21 mouse cellular contexts compared by ENCODE assay signal in the genomic region with DNA sequence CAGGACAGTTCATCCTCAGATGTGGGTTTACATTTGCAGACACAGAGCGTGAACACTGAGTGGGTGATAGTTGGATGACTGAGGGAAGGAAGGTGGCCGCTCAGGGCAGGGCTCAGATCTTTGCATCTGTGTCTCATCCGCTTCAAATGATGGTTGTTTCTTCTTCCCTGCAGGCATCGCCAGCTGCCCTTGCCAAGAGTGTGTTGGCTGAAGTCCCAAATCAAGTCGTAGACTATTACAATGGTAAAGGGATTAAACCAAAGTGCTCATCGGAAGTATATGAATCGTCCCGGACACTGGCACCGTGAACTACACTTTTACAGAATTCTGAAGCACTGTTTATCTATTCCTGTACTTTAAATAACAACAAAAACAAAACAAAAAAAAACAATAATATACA. TPM values are rescaled to one million over a fixed set of nuclear protein-coding genes. Genes with fewer than 3 reads are reported as not detected.
DNase-seq lines count a peak whose midpoint lies in the region; ATAC-seq and TF ChIP-seq lines count a peak whose summit lies in the region.
"Had no signal": no experiment of that assay in that cellular context is flagged by ENCODE, and none has a peak within 500 bp of the region (broad histone marks: within the 10 kb centered on the region; RNA-seq: fewer than 3 reads in every experiment).

No protein-coding gene starts in this region.

- H3K4me2 ChIP-seq in hindbrain, postnatal 0 days (ENCODE audit: low read depth, low read length), result no peak overlapping the region
- H3K4me2 ChIP-seq: embryonic facial prominence, embryonic 15.5 days; heart, embryonic 13.5 days; hindbrain, embryonic 12.5 days had no signal

- no peak for ATAC-seq in hindbrain, postnatal 0 days
- ATAC-seq: forebrain, embryonic 16.5 days; intestine, embryonic 16.5 days had no signal

- peak; percentile 11 to 29 for DNase-seq in cerebellum, postnatal 14 days
- DNase-seq in cerebellum, adult 18-20 months, result no peak
- DNase-seq in hindbrain, postnatal 0 days (ENCODE audit: low spot score), result peak; percentile 37
- no peak for DNase-seq in hindbrain, embryonic 10.5 days (ENCODE audit: low spot score)
- peak; percentile 28 for DNase-seq in MN1 (ENCODE audit: low spot score)
- peak; percentile 57 for DNase-seq in brain, embryonic 14.5 days (ENCODE audit: low read depth)
- DNase-seq in kidney, adult 8-10 months, result no peak
- DNase-seq: adrenal gland, adult 8-10 months; adrenal gland, postnatal 36 days; cerebellum, adult 11 months; cerebellum, adult 9-10 months; embryo, embryonic 11 days; gastrocnemius, postnatal 14 days; heart, postnatal 36 days had no signal

- no peaks in the 10 kb centered on the region for H3K27me3 ChIP-seq in hindbrain, postnatal 0 days (ENCODE audit: insufficient read depth, low read length)
- H3K27me3 ChIP-seq in hindbrain, embryonic 10.5 days (ENCODE audit: insufficient read depth, poor library complexity, severe bottlenecking), result no peaks in the 10 kb centered on the region
- H3K27me3 ChIP-seq: embryonic facial prominence, embryonic 15.5 days; heart, embryonic 13.5 days; hindbrain, embryonic 12.5 days had no signal

- TF ChIP-seq POLR2A in brain, embryonic 14.5 days (IDR thresholded peaks at IDR 0.05; ENCODE audit: borderline replicate concordance, extremely low read depth, insufficient read depth, insufficient read length, poor library complexity, severe bottlenecking), result no peak

- H3K9ac ChIP-seq in hindbrain, postnatal 0 days (replicated peaks; ENCODE audit: low read length), result no peak overlapping the region
- H3K9ac ChIP-seq: embryonic facial prominence, embryonic 15.5 days; heart, embryonic 13.5 days; hindbrain, embryonic 12.5 days had no signal

- no peak overlapping the region for H3K27ac ChIP-seq in hindbrain, postnatal 0 days
- H3K27ac ChIP-seq in hindbrain, embryonic 10.5 days, result no peak overlapping the region
- H3K27ac ChIP-seq: embryonic facial prominence, embryonic 15.5 days; forebrain, embryonic 10.5 days; heart, embryonic 13.5 days; hindbrain, embryonic 12.5 days had no signal

- 39% methylated on average over 9 of the region's 9 CpGs for WGBS in hindbrain, postnatal 0 days
- 94% methylated on average over 9 of the region's 9 CpGs for WGBS in hindbrain, embryonic 10.5 days

- no peak for TF ChIP-seq CTCF in hindbrain, postnatal 0 days (IDR thresholded peaks at IDR 0.05; ENCODE audit: low read depth)
- no peak for TF ChIP-seq CTCF in brain, embryonic 14.5 days (IDR thresholded peaks at IDR 0.05; ENCODE audit: borderline replicate concordance, extremely low read depth, insufficient read depth, insufficient read length)

- no peaks in the 10 kb centered on the region for H3K9me3 ChIP-seq in hindbrain, postnatal 0 days (ENCODE audit: low read length)
- no peaks in the 10 kb centered on the region for H3K9me3 ChIP-seq in hindbrain, embryonic 10.5 days
- H3K9me3 ChIP-seq: embryonic facial prominence, embryonic 15.5 days; forebrain, embryonic 10.5 days; heart, embryonic 13.5 days; hindbrain, embryonic 12.5 days had no signal

- H3K4me3 ChIP-seq in hindbrain, postnatal 0 days (ENCODE audit: low read length), result no peak overlapping the region
- H3K4me3 ChIP-seq in hindbrain, embryonic 10.5 days, result no peak overlapping the region
- H3K4me3 ChIP-seq: embryonic facial prominence, embryonic 15.5 days; erythroblast, embryonic 14.5 days; forebrain, embryonic 10.5 days; heart, embryonic 13.5 days; hindbrain, embryonic 12.5 days had no signal

- no peaks in the 10 kb centered on the region for H3K4me1 ChIP-seq in hindbrain, postnatal 0 days (ENCODE audit: insufficient read depth, low read length)
- H3K4me1 ChIP-seq in hindbrain, embryonic 10.5 days (replicated peaks), result no peaks in the 10 kb centered on the region
- H3K4me1 ChIP-seq: embryonic facial prominence, embryonic 15.5 days; forebrain, embryonic 10.5 days; heart, embryonic 13.5 days; hindbrain, embryonic 12.5 days had no signal

- no peaks in the 10 kb centered on the region for H3K36me3 ChIP-seq in hindbrain, postnatal 0 days (ENCODE audit: insufficient read depth, low read length)
- H3K36me3 ChIP-seq in hindbrain, embryonic 10.5 days, result no peaks in the 10 kb centered on the region
- H3K36me3 ChIP-seq: embryonic facial prominence, embryonic 15.5 days; forebrain, embryonic 10.5 days; heart, embryonic 13.5 days; hindbrain, embryonic 12.5 days had no signal

RNA-seq across cellular contexts. Expression of a gene that starts 20.5 kb away (rescaled TPM):
- total RNA-seq in hindbrain, postnatal 0 days (2014; rRNA removed), result 57.0 and 67.3 TPM in 2 replicates
- polyA plus RNA-seq in hindbrain, postnatal 0 days (2015; fragmentation: Nextera tagmentation; extraction: Ambion mirVana), result 95.2 and 96.3 TPM in 2 replicates
- 101 and 110 TPM in 2 replicates for polyA plus RNA-seq in hindbrain, embryonic 10.5 days (2016; fragmentation: Nextera tagmentation; extraction: Ambion mirVana)
- 34.3 and 55.0 TPM in 2 replicates for polyA plus RNA-seq in brain, embryonic 14.5 days (2012; rRNA removed)

Comparison
In these comparisons a context has a peak if more than half of its experiments do, and no peak if none do; other contexts are left out.
1. DNase-seq: peak in cerebellum, postnatal 14 days (2 of 2), hindbrain, postnatal 0 days (single experiment), MN1 (single experiment) and brain, embryonic 14.5 days (single experiment); none in cerebellum, adult 18-20 months (0 of 2), hindbrain, embryonic 10.5 days (single experiment) and kidney, adult 8-10 months (0 of 2).